Mouse (Mus musculus): Measurements from ENCODE around the gene Map3k20. TPM values are rescaled to one million over a fixed set of nuclear protein-coding genes. Genes with fewer than 3 reads are reported as not detected.

The Map3k20 gene
- total RNA-seq, 1 experiment: 20.3 TPM

GRCm38 (mm10) chr2:72464376-72465014 is 179.1 kb downstream of the Map3k20 start:
- H3K27ac ChIP-seq (ENCODE audit: insufficient read depth, low read depth, low read length, poor library complexity, severe bottlenecking): no peak overlapping the region
- no peaks in the 10 kb centered on the region for H3K36me3 ChIP-seq (ENCODE audit: control insufficient read depth, insufficient read depth, low read length, poor library complexity, severe bottlenecking)
- in situ Hi-C loops (cut with MboI; ENCODE audit: low sequenced_read_pairs in 2 of 2, unreplicated experiment in 2 of 2): no loop called here
- no peak for DNase-seq (ENCODE audit: low read depth, low spot score)
- no peak overlapping the region for H3K4me3 ChIP-seq (ENCODE audit: insufficient read depth in 1 of 2, low read depth in 1 of 2, low read length in 2 of 2, poor library complexity in 1 of 2, severe bottlenecking in 1 of 2)
- no peaks in the 10 kb centered on the region for H3K4me1 ChIP-seq (ENCODE audit: control insufficient read depth in 2 of 2, insufficient read depth in 2 of 2, low read length in 2 of 2, poor library complexity in 1 of 2)
- no peak for TF ChIP-seq HCFC1 (IDR thresholded peaks at IDR 0.05; ENCODE audit: borderline replicate concordance, insufficient read depth, low read length)
- TF ChIP-seq MAFK (IDR thresholded peaks at IDR 0.05; ENCODE audit: insufficient read depth, low read depth, low read length): no peak
- no peak for TF ChIP-seq CHD2 (IDR thresholded peaks at IDR 0.05; ENCODE audit: low read depth, low read length)
- TF ChIP-seq ZNF384 (IDR thresholded peaks at IDR 0.05; ENCODE audit: low read depth, low read length): no peak
- no peak for TF ChIP-seq ZC3H11A (IDR thresholded peaks at IDR 0.05; ENCODE audit: borderline replicate concordance, low read depth, low read length)
- no peaks in the 10 kb centered on the region for H3K9me3 ChIP-seq (ENCODE audit: control insufficient read depth, insufficient read depth, low read depth, low read length)
- H3K9ac ChIP-seq (ENCODE audit: insufficient read depth, low read depth, low read length, poor library complexity, severe bottlenecking): no peak overlapping the region

- Histone ChIP-seq H3K9me3 (ENCODE audit: control insufficient read depth, insufficient read depth, low read depth, low read length) (no peaks in the 10 kb centered on the region), H3K9ac (ENCODE audit: insufficient read depth, low read depth, low read length, poor library complexity, severe bottlenecking) (no peak overlapping the region), H3K4me3 (ENCODE audit: insufficient read depth in 1 of 2, low read depth in 1 of 2, low read length in 2 of 2, poor library complexity in 1 of 2, severe bottlenecking in 1 of 2) (no peak overlapping the region), H3K4me1 (ENCODE audit: control insufficient read depth in 2 of 2, insufficient read depth in 2 of 2, low read length in 2 of 2, poor library complexity in 1 of 2) (peaks cover 0 to 3% of the 10 kb centered on the region in 2 experiments; a peak in 1 of 4 replicates), H3K27ac (ENCODE audit: insufficient read depth, low read depth, low read length, poor library complexity, severe bottlenecking) (no peak overlapping the region), H3K36me3 (ENCODE audit: control insufficient read depth, insufficient read depth, low read length, poor library complexity, severe bottlenecking) (no peaks in the 10 kb centered on the region)
- no peak for TF ChIP-seq MAFK (IDR thresholded peaks at IDR 0.05; ENCODE audit: insufficient read depth, low read depth, low read length)
- no peak for TF ChIP-seq HCFC1 (IDR thresholded peaks at IDR 0.05; ENCODE audit: borderline replicate concordance, insufficient read depth, low read length)
- no peak for TF ChIP-seq ZNF384 (IDR thresholded peaks at IDR 0.05; ENCODE audit: low read depth, low read length)
- no peak for TF ChIP-seq ZC3H11A (IDR thresholded peaks at IDR 0.05; ENCODE audit: borderline replicate concordance, low read depth, low read length)
- no peak for TF ChIP-seq CHD2 (IDR thresholded peaks at IDR 0.05; ENCODE audit: low read depth, low read length)
- no peak for DNase-seq (ENCODE audit: low read depth, low spot score)
- in situ Hi-C loops (cut with MboI; ENCODE audit: low sequenced_read_pairs in 2 of 2, unreplicated experiment in 2 of 2): no loop called here
Measured at GRCm38 (mm10) chr2:72467604-72468003, 182.2 kb downstream of the Map3k20 start.

GRCm38 (mm10) chr2:72471415-72472070 is 186.1 kb downstream of the Map3k20 start:
- no peak for DNase-seq (ENCODE audit: low read depth, low spot score)
- no peak overlapping the region for H3K9ac ChIP-seq (ENCODE audit: insufficient read depth, low read depth, low read length, poor library complexity, severe bottlenecking)
- no peaks in the 10 kb centered on the region for H3K36me3 ChIP-seq (ENCODE audit: control insufficient read depth, insufficient read depth, low read length, poor library complexity, severe bottlenecking)
- H3K4me1 ChIP-seq (ENCODE audit: control insufficient read depth in 2 of 2, insufficient read depth in 2 of 2, low read length in 2 of 2, poor library complexity in 1 of 2): peaks cover 0 to 9% of the 10 kb centered on the region in 2 experiments; a peak in 2 of 4 replicates
- no peaks in the 10 kb centered on the region for H3K9me3 ChIP-seq (ENCODE audit: control insufficient read depth, insufficient read depth, low read depth, low read length)
- TF ChIP-seq MAFK (IDR thresholded peaks at IDR 0.05; ENCODE audit: insufficient read depth, low read depth, low read length) (no peak), ZNF384 (IDR thresholded peaks at IDR 0.05; ENCODE audit: low read depth, low read length) (no peak), HCFC1 (IDR thresholded peaks at IDR 0.05; ENCODE audit: borderline replicate concordance, insufficient read depth, low read length) (no peak), ZC3H11A (IDR thresholded peaks at IDR 0.05; ENCODE audit: borderline replicate concordance, low read depth, low read length) (no peak), CHD2 (IDR thresholded peaks at IDR 0.05; ENCODE audit: low read depth, low read length) (no peak)
- H3K4me3 ChIP-seq (ENCODE audit: insufficient read depth in 1 of 2, low read depth in 1 of 2, low read length in 2 of 2, poor library complexity in 1 of 2, severe bottlenecking in 1 of 2): no peak overlapping the region
- H3K27ac ChIP-seq (ENCODE audit: insufficient read depth, low read depth, low read length, poor library complexity, severe bottlenecking): no peak overlapping the region
- in situ Hi-C loops (cut with MboI; ENCODE audit: low sequenced_read_pairs in 2 of 2, unreplicated experiment in 2 of 2): no loop called here

GRCm38 (mm10) chr2:72474531-72475287 is 189.3 kb downstream of the Map3k20 start:
- Histone ChIP-seq H3K9me3 (ENCODE audit: control insufficient read depth, insufficient read depth, low read depth, low read length) (no peaks in the 10 kb centered on the region), H3K4me3 (ENCODE audit: insufficient read depth in 1 of 2, low read depth in 1 of 2, low read length in 2 of 2, poor library complexity in 1 of 2, severe bottlenecking in 1 of 2) (no peak overlapping the region), H3K27ac (ENCODE audit: insufficient read depth, low read depth, low read length, poor library complexity, severe bottlenecking) (no peak overlapping the region), H3K9ac (ENCODE audit: insufficient read depth, low read depth, low read length, poor library complexity, severe bottlenecking) (0 out of 2 replicates have a peak overlapping the region, but pooled peaks have one; percentile 15), H3K4me1 (ENCODE audit: control insufficient read depth in 2 of 2, insufficient read depth in 2 of 2, low read length in 2 of 2, poor library complexity in 1 of 2) (peaks cover 9 to 10% of the 10 kb centered on the region in 2 experiments), H3K36me3 (ENCODE audit: control insufficient read depth, insufficient read depth, low read length, poor library complexity, severe bottlenecking) (peaks cover 8% of the 10 kb centered on the region)
- DNase-seq (ENCODE audit: low read depth, low spot score): no peak
- TF ChIP-seq CHD2 (IDR thresholded peaks at IDR 0.05; ENCODE audit: low read depth, low read length): no peak
- TF ChIP-seq HCFC1 (IDR thresholded peaks at IDR 0.05; ENCODE audit: borderline replicate concordance, insufficient read depth, low read length): no peak
- TF ChIP-seq MAFK (IDR thresholded peaks at IDR 0.05; ENCODE audit: insufficient read depth, low read depth, low read length): no peak
- no peak for TF ChIP-seq ZC3H11A (IDR thresholded peaks at IDR 0.05; ENCODE audit: borderline replicate concordance, low read depth, low read length)
- no peak for TF ChIP-seq ZNF384 (IDR thresholded peaks at IDR 0.05; ENCODE audit: low read depth, low read length)
- in situ Hi-C loops (cut with MboI; ENCODE audit: low sequenced_read_pairs in 2 of 2, unreplicated experiment in 2 of 2): no loop called here

Measured in ES-E14 (cell line).